Mouse (Mus musculus) gastrocnemius, postnatal 4 days (tissue): ENCODE data around the gene Pctp. TPM values are rescaled to one million over a fixed set of nuclear protein-coding genes. Genes with fewer than 3 reads are reported as not detected.

Source experiments
- DNase-seq, 2 experiments: peaks; one replicate each; pipeline ENCODE4 v3.0.0; 2021 to 2022; ENCODE audit warnings: low spot score in 2 of 2, mixed read lengths in 2 of 2
- total RNA-seq, 2 experiments: library from RNA; stranded (reverse); gene quantifications; 2 replicates each; pipeline ENCODE4 v1.2.3; 2021

The Pctp gene
- total RNA-seq, 2 experiments from 2014 or later: 2.6 to 3.1 TPM

DNA sequence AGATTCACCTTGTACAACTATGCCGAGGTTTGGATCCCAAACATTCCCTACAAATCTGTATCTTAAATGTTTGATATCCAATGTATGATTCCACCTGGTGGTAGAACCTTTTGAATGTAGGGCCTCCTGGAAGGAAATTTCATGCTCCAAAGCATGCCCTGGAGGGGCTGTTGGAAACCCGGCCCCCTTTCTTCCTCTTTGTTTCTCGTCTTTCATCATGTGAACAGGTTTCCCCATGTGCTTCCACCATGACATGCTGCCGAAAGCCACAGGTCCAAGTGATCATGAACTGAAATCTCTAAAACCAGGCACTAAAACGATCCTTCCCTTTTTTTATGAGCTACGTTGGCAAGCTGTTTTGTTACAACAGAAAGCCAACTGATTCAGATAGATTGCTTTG is 11.0 kb upstream of the Pctp start:
- no peak for DNase-seq

DNA sequence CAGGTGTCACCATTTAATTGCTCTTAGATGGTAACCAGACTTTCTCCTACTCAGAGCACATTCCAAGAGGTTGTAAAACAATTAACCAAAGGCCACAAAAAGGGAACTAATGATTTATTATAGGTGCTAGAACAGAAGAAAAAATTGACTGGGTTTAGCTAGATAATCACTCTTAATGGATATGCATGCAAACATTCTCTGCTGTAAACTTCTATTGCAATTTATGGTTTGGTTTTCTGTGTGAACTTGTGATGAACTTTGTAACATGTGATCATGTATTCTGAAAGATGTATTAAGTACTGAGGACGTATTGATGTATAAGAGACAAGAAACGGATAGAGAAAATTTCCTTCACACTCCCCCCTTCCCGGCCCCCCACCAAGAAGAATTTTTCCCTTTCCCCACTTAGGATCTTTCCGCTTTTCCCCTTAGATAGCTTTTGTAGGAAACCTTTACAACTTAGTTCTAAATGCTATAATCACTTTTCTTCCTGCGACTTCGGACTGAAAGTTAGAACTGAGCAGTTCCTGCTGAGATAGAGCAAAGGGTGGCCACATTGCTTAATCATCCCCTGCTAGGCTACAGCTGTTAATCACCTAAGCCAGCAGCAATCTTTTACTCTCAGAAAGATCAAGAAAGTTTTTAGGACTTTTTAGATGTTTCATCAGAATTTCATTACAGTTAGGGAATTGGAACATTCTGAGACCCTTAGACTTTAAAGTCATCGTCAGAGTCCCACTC is 5.3 kb upstream of the Pctp start:
- DNase-seq: no peak

DNA sequence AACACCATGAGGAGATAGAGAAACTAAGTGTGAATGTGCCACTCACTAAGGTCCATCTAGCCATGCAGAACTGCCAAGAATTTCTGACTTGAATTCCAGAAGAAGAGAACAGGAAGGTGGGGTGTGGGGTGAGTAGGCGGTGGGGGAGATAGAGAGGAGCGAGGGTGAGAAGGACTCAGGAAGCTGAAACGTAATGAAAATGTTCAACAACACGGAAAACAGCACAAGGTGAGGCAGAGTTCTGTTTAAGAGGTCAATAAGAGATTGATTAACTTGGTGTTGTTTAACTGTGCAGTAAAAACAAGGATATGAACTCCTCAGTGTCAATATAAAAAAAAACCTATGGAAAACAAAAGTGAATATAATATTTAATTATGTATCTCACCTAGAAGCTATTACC is 3.4 kb upstream of the Pctp start:
- no peak for DNase-seq

DNA sequence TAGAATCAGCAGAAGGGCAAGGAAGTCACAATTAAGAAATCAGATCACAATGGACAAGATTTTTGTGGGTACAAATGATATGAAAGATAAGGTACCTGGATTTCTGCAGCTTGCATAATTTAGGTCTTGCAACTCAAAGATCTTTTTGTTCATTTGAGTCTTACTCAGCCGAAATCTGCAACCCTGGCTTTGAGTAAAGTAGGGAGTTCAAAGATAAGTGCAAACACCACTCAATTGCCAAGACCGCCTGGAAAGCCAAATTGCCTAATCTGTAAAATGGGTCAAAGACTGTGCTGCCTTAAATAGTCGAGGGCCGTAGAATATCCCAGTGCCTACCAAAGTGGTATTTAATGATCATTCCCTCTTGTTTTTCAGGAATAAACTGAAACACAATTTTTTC is 692 bp upstream of the Pctp start:
- no peak for DNase-seq

GRCm38 (mm10) chr11:90002987-90003348 is 274 bp upstream of the Pctp start:
- DNase-seq: no peak

- DNase-seq: no peak
Measured at GRCm38 (mm10) chr11:90001396-90002230, 1.1 kb downstream of the Pctp start.

GRCm38 (mm10) chr11:90000666-90001065 is 2.0 kb downstream of the Pctp start:
- DNase-seq: no peak

GRCm38 (mm10) chr11:89998996-89999770 is 3.5 kb downstream of the Pctp start:
- no peak for DNase-seq

- no peak for DNase-seq
Measured at GRCm38 (mm10) chr11:89996856-89997255, 5.8 kb downstream of the Pctp start.

DNA sequence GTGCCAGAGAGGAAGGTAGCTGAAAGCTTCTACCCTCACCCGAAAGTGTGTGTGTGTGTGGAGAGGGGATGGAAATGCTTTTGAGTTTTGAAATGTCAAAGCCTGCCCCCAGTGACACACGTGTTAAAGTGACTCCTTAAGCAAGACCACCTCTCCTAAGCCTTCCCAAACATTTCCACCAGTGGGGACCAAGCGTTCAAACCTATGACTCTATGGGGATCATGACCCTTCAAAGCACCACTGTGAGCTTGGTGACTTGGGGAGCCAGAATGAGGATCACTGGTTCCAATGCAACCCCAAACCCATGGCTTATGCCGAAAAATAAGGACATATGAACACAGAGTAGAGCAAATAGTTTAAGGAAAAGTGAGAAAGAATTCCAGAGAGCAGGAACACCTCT is 6.3 kb downstream of the Pctp start:
- DNase-seq: no peak

DNA sequence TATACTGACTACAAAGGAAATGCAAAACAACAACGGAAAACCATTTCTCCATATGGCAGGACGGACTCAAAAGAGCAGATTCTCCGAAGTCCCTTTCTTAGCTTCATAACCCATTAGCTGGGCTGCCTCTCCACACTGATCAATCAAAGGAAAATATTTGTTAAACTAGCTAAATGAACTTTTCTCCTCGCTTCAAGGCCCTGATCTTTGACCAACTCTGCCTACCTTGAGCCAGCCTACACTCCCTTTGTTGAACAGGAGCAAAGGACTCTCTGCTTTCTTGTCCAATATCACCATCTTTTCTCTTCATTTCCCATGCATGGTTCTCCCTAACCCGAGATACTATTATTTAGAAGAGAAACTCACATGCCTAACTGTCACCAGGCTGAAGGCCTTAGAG is 7.1 kb downstream of the Pctp start:
- DNase-seq: no peak

GRCm38 (mm10) chr11:89994706-89995105 is 8.0 kb downstream of the Pctp start:
- DNase-seq: no peak

- no peak for DNase-seq
Measured at GRCm38 (mm10) chr11:89991661-89992060, 11.0 kb downstream of the Pctp start.

GRCm38 (mm10) chr11:89988936-89989589 is 13.6 kb downstream of the Pctp start:
- DNase-seq: peak; percentile 57 to 77

GRCm38 (mm10) chr11:89986516-89986915 is 16.2 kb downstream of the Pctp start:
- DNase-seq: no peak

DNA sequence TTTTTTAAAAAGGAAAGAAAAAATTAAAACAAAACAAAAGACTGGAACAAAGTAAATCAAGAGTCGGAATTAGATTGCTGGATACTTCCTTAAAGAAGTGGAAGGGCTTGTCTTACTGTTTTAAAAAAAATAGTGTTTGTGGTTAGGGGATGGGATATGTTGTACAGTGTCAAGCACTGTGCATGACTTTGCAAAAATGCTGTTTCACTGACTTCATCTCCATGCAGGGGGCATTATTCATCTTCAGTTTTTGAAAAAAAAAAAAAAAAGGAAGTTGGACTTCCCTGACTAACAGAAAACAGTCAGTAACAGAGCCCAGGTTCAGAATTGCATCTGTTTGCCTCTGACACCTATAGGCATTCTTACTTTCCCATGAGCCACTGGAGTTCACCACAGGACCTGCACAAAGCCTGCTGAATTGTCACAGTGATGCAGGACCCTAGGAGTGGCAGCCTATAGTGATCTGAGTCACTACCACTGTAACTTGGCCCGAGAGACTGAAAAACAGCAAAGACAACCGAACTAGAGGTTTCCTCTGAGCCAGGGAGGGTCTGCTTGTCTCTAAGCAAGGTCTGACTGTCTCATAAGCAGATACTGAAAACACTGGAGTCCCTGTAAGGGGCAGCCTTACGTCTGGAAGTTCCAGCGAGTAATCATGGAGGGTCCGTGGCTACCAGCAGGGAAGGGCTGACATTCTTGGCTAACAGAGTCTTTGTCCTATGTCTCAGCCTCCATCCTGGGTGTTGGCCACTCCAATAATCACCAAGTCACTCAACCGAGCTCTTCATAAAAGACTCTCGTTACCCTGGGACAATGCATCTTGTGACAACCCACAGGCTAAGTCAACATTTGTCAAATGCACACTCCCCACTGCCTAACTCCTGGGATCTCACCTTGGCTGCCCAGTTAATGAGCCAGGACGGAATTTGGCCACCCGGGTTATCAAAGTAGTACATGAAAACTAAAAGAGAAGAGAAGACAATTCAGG is 17.2 kb downstream of the Pctp start:
- DNase-seq: no peak

GRCm38 (mm10) chr11:89984436-89984835 is 18.3 kb downstream of the Pctp start:
- DNase-seq: no peak

- no peak for DNase-seq
Measured at GRCm38 (mm10) chr11:89982918-89983317, 19.8 kb downstream of the Pctp start.

- no peak for DNase-seq
Measured at GRCm38 (mm10) chr11:89980106-89980505, 22.6 kb downstream of the Pctp start.
